Mouse (Mus musculus) CD4-positive helper T cell, adult 2 months (primary cell): ENCODE measurements around the gene Itga10.
A peak's percentile ranks its signal among the peaks of the same experiment; 100 is the strongest.
"Not testable (repeated sequence)": the region's sequence is repeated elsewhere in the genome, so short reads cannot be mapped to it uniquely, and the experiment has no call there.

Source experiments
- DNase-seq: peaks from one replicate; pipeline ENCODE4 v3.0.0-alpha.2; 2012; ENCODE audit warnings: low read depth, missing footprints, low spot score

The Itga10 gene

GRCm38 (mm10) chr3:96634928-96635879 lies 10.2 kb upstream of the Itga10 start, which contains the start of the genes Pex11b and Gm42957:
TSS of gene Pex11b (plus strand) at chr3:96635376.
TSS of gene Gm42957 (plus strand) at chr3:96635474.
- peak; percentile 87 for DNase-seq

GRCm38 (mm10) chr3:96635906-96636305 lies 9.5 kb upstream of the Itga10 start:
- no peak for DNase-seq

GRCm38 (mm10) chr3:96636448-96636847 lies 8.9 kb upstream of the Itga10 start:
- no peak for DNase-seq

GRCm38 (mm10) chr3:96639219-96639618 lies 6.2 kb upstream of the Itga10 start:
- peak; percentile 75 for DNase-seq

- no peak for DNase-seq
Observed at GRCm38 (mm10) chr3:96647365-96647764, 2.0 kb downstream of the Itga10 start.

- DNase-seq, result no peak
Observed at GRCm38 (mm10) chr3:96660901-96661300, 15.5 kb downstream of the Itga10 start.

- no peak for DNase-seq
Observed at GRCm38 (mm10) chr3:96662731-96663316, 17.4 kb downstream of the Itga10 start.

GRCm38 (mm10) chr3:96663432-96664239 lies 18.3 kb downstream of the Itga10 start:
- peak; percentile 70 for DNase-seq

GRCm38 (mm10) chr3:96665732-96666363 lies 20.5 kb downstream of the Itga10 start:
- not testable (repeated sequence) for DNase-seq

- no peak for DNase-seq
Observed at GRCm38 (mm10) chr3:96666916-96667315, 21.5 kb downstream of the Itga10 start.

- DNase-seq, result peak; percentile 52
Observed at GRCm38 (mm10) chr3:96667316-96667715, 21.9 kb downstream of the Itga10 start.

- no peak for DNase-seq
Observed at GRCm38 (mm10) chr3:96668424-96669067, 23.2 kb downstream of the Itga10 start.

GRCm38 (mm10) chr3:96669727-96670468 lies 24.5 kb downstream of the Itga10 start, which contains the start of gene Ankrd35:
TSS of gene Ankrd35 (plus strand) at chr3:96670131.
- peak; percentile 93 for DNase-seq

GRCm38 (mm10) chr3:96671519-96671918 lies 26.1 kb downstream of the Itga10 start:
- no peak for DNase-seq

GRCm38 (mm10) chr3:96673514-96673913 lies 28.1 kb downstream of the Itga10 start:
- DNase-seq, result no peak

- DNase-seq, result no peak
Observed at GRCm38 (mm10) chr3:96674442-96674841, 29.1 kb downstream of the Itga10 start.

GRCm38 (mm10) chr3:96675171-96675570 lies 29.8 kb downstream of the Itga10 start:
- DNase-seq, result peak; percentile 72

GRCm38 (mm10) chr3:96675690-96676089 lies 30.3 kb downstream of the Itga10 start:
- no peak for DNase-seq

GRCm38 (mm10) chr3:96678456-96678855 lies 33.1 kb downstream of the Itga10 start:
- no peak for DNase-seq

- no peak for DNase-seq
Observed at GRCm38 (mm10) chr3:96679159-96679674, 33.8 kb downstream of the Itga10 start.
